Mouse (Mus musculus) heart, adult 8-10 months (tissue): ENCODE measurements around the gene Creld1. TPM values are rescaled to one million over a fixed set of nuclear protein-coding genes. Genes with fewer than 3 reads are reported as not detected.

Experiments
- DNase-seq: peaks from one replicate; pipeline ENCODE4 v3.0.0; 2022; ENCODE audit warnings: low spot score
- total RNA-seq, 4 experiments: library from RNA; stranded (reverse); gene quantifications; 2 replicates each; pipeline ENCODE4 v1.2.4; 2022

The Creld1 gene
- total RNA-seq, result 10 to 100 TPM; 53.9 to 63.4 (median 59.2) TPM

GRCm38 (mm10) chr6:113483100-113483615 is at the start of gene Creld1:
TSS of gene Creld1 (plus strand) at chr6:113483297.
- DNase-seq, result peak; percentile 93

GRCm38 (mm10) chr6:113433661-113434060 is 49.4 kb upstream of the Creld1 start:
- DNase-seq, result no peak

DNA sequence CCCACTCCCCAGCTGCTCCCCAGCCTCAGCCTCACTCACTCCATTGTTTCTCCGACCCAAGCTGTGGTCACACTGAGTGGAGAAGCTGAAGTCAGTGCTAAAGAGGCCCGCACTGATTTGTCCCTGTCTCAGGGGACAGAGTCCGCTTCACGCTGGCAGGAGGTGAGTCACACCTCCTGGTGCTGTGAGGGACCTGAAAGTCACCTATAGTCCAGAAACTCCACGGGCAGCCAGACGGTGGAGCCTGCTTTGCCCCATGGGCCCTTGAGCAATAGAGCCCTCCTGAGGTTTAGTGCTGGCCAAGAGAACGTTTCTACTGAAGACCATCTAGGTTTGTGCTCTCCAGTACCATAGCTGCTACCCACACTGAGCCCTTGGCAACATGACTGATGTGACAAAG is 48.4 kb upstream of the Creld1 start:
- DNase-seq, result no peak

DNA sequence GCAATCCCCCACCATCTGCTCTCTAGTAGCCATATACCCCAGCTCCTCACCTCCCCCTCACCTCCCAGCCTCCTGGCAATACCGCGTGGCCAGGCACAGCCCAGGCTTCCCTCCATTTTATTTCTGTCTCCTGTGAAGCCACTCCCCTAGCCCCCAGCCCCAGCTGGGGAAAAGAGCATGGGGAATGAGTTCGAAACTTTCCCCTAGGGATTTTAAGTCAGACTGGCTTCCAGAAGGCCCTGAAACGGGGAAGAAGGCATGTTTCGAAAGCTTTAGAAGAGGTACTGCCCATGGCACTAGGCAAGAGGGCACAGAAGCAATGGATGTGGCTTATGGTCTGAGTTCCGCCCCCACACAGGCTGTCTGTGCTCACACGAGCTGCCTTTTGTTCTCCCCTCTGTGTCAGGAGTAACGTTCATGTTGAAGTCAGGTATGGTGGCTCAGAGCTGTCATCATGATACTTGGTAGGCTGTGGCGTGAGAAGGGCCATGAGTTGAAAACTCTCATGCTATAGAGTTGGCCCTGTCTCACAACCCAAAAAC is 47.4 kb upstream of the Creld1 start, which contains the start of gene Cidec:
Cidec (minus strand) TSS at position 97 of the 542 bp plus-strand sequence.
- no peak for DNase-seq

GRCm38 (mm10) chr6:113437135-113437534 is 46.0 kb upstream of the Creld1 start:
- no peak for DNase-seq

- DNase-seq, result no peak
Observed at GRCm38 (mm10) chr6:113438721-113439430, 44.2 kb upstream of the Creld1 start.

- no peak for DNase-seq
Observed at GRCm38 (mm10) chr6:113440686-113441085, 42.4 kb upstream of the Creld1 start.

DNA sequence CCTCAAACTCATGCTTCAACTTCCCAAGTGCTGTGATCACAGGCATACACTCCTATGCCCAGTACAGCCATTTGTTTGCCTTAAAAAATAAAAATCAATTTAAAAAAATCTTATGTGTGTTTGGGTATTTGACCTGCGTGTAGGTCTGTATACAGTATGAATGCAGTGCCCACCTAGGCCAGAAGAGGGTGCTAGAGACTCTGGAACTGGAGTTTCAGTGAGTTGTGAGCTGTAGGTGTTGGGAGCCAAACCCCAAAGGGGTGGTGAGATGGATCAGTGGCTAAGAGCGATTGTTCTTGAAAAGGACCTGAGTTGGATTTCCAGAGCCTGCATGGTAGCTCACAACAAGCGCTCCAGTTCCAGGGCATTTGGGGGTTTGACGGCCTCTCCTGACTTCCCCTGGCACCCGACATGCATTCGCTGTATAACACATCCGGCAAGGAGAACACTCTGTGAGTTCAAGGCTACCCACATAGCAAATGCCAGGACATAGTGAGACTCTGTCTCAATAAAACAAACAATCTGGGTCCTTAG is 41.9 kb upstream of the Creld1 start:
- peak; percentile 61 for DNase-seq

DNA sequence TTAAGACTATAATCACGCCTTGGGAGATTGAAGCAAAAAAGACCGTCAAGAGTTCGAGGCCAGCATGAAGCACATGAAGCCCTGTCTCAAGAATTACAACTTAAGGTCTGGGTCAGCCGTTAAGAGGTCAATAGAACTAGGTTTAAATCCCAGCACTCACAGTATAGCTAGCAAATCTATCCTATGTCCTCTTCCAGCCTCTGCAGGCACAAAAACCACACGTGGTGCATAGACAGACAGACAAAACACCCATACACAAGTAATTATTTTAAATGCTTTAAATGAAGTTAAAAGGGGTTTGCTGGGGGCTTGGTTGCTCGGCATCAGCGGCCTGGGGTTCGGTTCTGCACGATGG is 41.0 kb upstream of the Creld1 start:
- DNase-seq, result no peak

GRCm38 (mm10) chr6:113442442-113443090 is 40.5 kb upstream of the Creld1 start, which contains the start of gene Jagn1:
TSS of gene Jagn1 (plus strand) at chr6:113442569.
- DNase-seq, result peak; percentile 96

DNA sequence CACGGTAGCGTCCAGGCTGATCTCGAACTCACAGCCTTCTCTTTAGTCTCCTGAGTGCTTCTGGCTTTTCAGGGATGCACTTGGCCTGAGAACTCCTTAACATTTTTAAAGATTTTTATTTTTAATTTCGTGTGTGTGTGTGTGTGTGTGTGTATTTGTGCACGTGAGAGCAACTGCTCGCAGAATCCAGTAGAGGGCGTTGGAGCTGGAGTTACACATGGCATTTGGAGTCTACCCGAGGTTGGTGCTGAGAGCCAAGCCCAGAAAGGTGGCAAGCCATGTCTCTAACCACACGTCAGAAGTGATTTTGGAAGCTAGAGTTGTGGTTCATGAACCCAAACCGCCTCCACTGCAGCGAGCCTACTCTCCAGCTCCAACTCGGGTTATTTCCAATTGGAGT is 40.0 kb upstream of the Creld1 start:
- DNase-seq, result no peak

DNA sequence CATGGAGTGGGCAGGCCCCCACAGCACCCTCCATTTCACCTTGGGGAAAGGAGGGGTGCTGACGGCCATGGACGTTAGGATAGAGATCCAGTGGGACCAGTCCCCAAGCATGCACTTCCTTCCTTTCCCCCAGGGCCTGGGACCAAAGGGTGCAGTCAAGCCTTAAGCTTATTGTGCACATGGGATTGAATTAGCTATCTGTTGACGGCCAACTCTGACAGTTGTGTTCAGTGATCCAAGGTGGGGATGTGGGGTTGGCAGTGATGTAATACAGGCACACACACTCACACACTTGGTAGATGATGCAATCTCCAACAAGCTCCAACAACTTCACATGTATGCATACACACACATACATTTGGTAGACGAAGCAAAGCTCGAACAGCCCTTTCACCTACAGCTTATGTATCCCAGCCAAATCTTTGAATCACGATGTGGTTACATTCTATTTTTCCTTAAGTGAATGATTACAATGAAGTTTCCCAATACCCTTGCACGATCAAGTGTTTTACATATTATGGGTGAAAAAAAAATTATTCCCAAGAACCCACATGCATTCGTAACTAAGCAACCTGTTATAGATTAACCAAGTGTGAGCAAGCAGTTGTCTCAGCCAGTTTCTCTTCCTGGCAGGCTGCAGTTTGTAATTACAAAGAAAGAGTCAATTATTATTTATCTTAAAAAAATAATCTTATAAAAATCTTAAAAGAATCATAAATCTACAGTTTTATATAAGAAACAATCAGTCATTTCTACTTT is 38.7 kb upstream of the Creld1 start:
- DNase-seq, result no peak

DNA sequence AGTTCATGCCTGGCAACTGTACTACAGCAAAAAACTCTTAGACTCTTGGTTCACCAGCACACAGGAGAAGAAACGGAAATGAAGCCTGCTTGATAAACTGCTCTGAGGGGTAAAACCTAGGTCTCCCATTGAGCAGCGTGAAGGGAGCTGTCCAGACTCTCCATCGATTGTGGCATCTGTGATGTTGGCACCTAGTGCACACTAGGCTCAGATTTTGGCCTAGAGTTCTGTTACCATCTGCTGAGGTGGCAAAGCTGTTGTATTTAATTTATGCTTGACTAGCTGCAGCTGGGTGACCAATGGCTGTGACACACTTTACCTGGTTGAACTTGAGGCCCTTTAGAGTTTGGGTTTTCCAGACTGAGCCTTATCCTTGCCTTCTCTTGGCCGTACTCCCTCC is 35.5 kb upstream of the Creld1 start:
- DNase-seq, result no peak

GRCm38 (mm10) chr6:113451839-113452238 is 31.3 kb upstream of the Creld1 start:
- DNase-seq, result no peak

GRCm38 (mm10) chr6:113455007-113455406 is 28.1 kb upstream of the Creld1 start:
- DNase-seq, result no peak

DNA sequence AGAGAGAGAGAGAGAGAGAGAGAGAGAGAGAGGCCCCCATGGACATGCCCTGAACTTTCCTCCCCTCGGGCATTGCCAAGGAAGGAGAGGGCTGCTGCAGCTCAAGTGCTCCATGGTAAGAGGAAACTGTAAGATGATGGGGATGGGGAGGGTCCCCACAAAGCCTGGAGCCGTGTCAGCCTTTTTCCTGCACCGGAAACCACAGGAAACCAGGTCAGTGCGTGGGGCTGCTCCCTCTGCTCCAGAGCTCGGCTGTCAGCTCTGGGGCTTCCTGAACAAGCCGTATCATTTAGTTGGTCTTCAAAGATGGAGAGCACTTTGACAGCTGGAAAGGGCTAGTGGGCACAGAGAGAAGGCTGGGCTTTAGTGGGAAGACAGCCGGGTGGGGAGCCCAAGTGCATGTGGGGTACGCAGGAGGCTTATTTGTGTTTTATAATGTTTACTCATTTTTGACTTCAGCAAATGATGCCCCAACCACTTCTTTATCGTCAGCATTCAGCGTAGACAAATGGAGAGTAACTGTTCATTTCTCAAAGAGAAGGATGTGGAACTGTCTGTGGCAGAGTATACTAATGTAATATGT is 25.1 kb upstream of the Creld1 start, which contains the start of gene Il17re:
Il17re (plus strand) TSS at position 533 of the 583 bp plus-strand sequence.
- DNase-seq, result no peak

DNA sequence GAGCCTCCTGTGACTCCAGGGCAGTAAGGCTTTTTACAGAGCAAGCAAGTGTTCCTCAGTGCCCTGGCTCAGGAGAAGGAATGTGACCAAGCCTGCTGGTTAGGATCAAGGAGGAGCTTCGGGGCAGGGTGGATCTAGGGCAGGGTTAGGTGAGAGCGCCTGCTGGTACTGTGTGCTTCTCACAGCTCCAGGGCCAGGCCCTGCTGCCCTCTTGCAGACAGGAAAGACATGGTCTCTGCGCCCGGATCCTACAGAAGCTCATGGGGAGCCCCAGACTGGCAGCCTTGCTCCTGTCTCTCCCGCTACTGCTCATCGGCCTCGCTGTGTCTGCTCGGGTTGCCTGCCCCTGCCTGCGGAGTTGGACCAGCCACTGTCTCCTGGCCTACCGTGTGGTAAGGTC is 24.5 kb upstream of the Creld1 start:
- DNase-seq, result no peak

- DNase-seq, result no peak
Observed at GRCm38 (mm10) chr6:113464040-113464439, 19.1 kb upstream of the Creld1 start.

- no peak for DNase-seq
Observed at GRCm38 (mm10) chr6:113465602-113466001, 17.5 kb upstream of the Creld1 start.

DNA sequence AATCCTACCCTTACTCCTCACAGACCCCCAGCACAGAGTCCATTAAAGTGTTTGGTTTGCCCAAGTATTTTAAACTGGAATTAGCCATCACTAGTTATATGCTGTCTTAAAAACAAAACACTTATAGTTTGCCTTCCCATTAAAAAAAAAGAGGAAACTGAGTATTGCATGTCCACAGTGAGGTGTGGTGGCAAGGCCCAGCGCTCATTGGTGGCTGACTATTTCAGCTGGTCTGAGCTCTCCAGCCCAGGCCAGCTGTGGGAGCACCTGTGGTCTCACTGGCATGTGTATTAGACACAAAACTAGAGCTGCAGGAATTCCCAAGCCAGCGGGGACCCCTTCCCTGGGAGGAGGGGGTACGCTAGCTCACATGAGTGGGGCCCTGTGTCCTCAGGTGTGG is 14.6 kb upstream of the Creld1 start:
- no peak for DNase-seq

GRCm38 (mm10) chr6:113469021-113469420 is 14.1 kb upstream of the Creld1 start:
- peak; percentile 61 for DNase-seq
